Mouse (Mus musculus) thymus, adult 2 months (tissue): Measurements from ENCODE around the gene Rnf4.

Experiments used
- CTCF ChIP-seq: fragments of 200-500 bp; IDR thresholded peaks from 2 replicates; pipeline ENCODE4 v1.5.1; 2012; ENCODE audit warnings: mild to moderate bottlenecking, control low read depth, low read length, moderate library complexity, borderline replicate concordance; ENCODE audit not compliant: control insufficient read depth, poor library complexity, insufficient read depth; ENCODE audit errors: extremely low read depth
- POLR2A ChIP-seq: fragments of 200-500 bp; IDR thresholded peaks from 2 replicates; pipeline ENCODE4 v1.6.1; 2012; ENCODE audit warnings: mild to moderate bottlenecking, low read length, control low read depth, moderate library complexity; ENCODE audit not compliant: control insufficient read depth, poor library complexity, insufficient read depth; ENCODE audit errors: extremely low read depth

- TF ChIP-seq CTCF (no peak), POLR2A (no peak)
Observed at GRCm38 (mm10) chr5:34395347-34395746, 59.3 kb downstream of the Rnf4 start.
